Mouse (Mus musculus): ENCODE results near the gene Rtraf.
"Not testable (repeated sequence)": the region's sequence is repeated elsewhere in the genome, so short reads cannot be mapped to it uniquely, and the experiment has no call there.

The Rtraf gene

GRCm38 (mm10) chr14:19823321-19824142 is at the start of gene Rtraf:
Gene Rtraf (minus strand): TSS chr14:19823824.
- peak; percentile 97 for DNase-seq

- peak; percentile 11 for DNase-seq
Measured at GRCm38 (mm10) chr14:19867286-19867935, 43.8 kb upstream of the Rtraf start.

GRCm38 (mm10) chr14:19865121-19865520 is 41.5 kb upstream of the Rtraf start:
- not testable (repeated sequence) for DNase-seq

- no peak for DNase-seq
Measured at GRCm38 (mm10) chr14:19861311-19862080, 37.9 kb upstream of the Rtraf start.

- no peak for DNase-seq
Measured at GRCm38 (mm10) chr14:19860281-19860680, 36.7 kb upstream of the Rtraf start.

GRCm38 (mm10) chr14:19858808-19859776 is 35.5 kb upstream of the Rtraf start:
- peak; percentile 63 for DNase-seq

- no peak for DNase-seq
Measured at GRCm38 (mm10) chr14:19858279-19858678, 34.7 kb upstream of the Rtraf start.

GRCm38 (mm10) chr14:19853471-19853870 is 29.8 kb upstream of the Rtraf start:
- DNase-seq = no peak

GRCm38 (mm10) chr14:19839600-19840332 is 16.1 kb upstream of the Rtraf start:
- peak; percentile 80 for DNase-seq

- no peak for DNase-seq
Measured at GRCm38 (mm10) chr14:19836289-19836688, 12.7 kb upstream of the Rtraf start.

- DNase-seq = peak; percentile 95
Measured at GRCm38 (mm10) chr14:19825481-19825880, 1.9 kb upstream of the Rtraf start.

GRCm38 (mm10) chr14:19821686-19822085 is 1.9 kb downstream of the Rtraf start:
- DNase-seq = no peak

- DNase-seq = peak; percentile 78
Measured at GRCm38 (mm10) chr14:19817949-19818348, 5.7 kb downstream of the Rtraf start.

GRCm38 (mm10) chr14:19813061-19813460 is 10.6 kb downstream of the Rtraf start:
- DNase-seq = no peak

- no peak for DNase-seq
Measured at GRCm38 (mm10) chr14:19809934-19810333, 13.7 kb downstream of the Rtraf start.

- DNase-seq = no peak
Measured at GRCm38 (mm10) chr14:19807858-19808257, 15.8 kb downstream of the Rtraf start.

- DNase-seq = no peak
Measured at GRCm38 (mm10) chr14:19807339-19807738, 16.3 kb downstream of the Rtraf start.

- DNase-seq = peak; percentile 35
Measured at GRCm38 (mm10) chr14:19803623-19804022, 20.0 kb downstream of the Rtraf start.

GRCm38 (mm10) chr14:19803222-19803621 is 20.4 kb downstream of the Rtraf start:
- DNase-seq = peak; percentile 6

- no peak for DNase-seq
Measured at GRCm38 (mm10) chr14:19801474-19802215, 22.0 kb downstream of the Rtraf start.

- no peak for DNase-seq
Measured at GRCm38 (mm10) chr14:19800485-19800884, 23.1 kb downstream of the Rtraf start.

Data from retina, postnatal 1 day (tissue).